Mouse (Mus musculus): ENCODE measurements around the gene Egflam.
A peak's percentile ranks its signal among the peaks of the same experiment; 100 is the strongest.

The Egflam gene

DNA sequence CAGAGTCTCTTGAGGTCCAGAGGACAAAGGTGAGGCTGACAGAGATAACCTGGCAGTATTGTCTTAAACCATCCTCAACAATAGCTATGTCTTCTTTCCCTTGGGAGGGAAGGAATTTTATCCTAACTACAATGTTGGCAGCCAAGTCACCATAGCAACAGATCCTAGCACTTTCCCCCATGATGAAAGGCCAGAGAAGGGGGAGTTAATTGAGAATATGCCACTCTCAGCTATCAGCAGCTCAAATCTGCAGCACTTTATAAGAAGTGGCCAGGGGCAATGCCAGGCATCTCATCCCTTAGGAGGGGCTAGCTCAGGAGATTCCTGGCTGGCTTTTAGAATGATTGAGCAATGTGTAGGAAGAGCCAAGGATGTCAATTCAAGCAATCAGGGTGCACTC, 105.3 kb downstream of the Egflam start:
- DNase-seq (ENCODE audit: low spot score), result no peak

DNA sequence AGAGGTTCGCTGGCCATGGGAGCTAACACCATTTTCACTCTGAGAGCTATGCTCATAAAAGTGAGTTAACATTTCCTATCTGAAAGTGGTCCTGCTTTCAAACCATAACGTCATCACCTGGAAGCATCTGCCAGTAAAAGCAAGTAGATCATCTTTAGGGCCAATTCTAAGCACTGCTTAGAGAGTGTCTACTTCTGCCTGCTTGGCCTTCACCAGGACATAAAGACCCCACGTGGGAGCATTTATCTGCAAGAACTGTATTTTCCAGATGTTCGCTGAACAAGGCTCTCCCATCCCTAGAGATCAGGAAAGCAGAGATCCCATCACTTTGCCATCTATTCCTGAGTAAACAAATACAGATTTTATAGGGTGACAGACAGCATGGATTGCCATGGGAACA, 108.2 kb downstream of the Egflam start:
- DNase-seq (ENCODE audit: low spot score), result no peak

DNA sequence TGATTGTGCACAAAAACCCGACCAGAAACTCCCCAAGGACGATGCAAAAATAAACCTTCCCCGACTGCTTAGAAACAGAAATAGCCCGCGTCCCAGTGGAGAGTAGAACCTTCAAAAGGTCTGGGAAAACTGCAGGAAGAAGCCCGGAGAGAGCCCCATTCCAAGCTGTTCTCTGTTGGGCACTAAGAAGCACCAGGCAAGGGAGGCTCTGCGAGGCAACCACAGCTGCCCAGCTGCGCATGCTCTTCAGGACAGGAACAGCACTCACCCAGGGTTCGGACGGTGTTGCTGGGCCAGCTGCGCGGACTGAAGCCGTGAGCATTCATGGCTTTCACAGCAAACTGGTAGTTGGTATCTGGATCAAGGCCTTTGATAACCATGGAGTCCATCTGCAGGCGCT, 108.7 kb downstream of the Egflam start:
- DNase-seq (ENCODE audit: low spot score), result no peak

DNA sequence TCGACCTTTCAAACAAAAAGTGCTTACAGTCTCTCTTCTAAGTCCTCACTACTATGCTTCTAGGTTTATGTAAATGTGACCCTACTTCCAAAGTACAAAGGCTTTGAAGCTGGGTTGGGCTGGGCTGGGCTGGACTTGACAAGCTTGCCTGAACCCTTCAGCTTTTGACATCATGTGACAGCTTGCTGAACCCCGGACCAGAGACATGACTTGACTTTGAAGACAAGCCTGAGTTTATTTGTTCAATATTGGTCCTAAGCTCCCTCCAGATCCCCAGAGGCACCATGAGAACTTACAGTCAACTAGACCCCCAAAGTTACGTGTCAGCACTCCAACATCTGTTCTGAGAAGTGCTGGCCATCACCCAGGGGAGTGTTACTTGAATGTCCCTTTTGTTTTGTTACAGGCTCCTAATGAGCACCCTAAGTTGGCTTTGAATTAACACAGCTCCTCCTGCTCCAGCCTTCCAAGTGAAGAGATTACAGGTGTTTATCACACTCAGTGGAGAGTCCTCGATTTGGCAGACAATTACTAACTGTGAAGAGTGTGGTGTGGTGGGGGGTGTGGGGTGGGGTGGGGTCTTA, 109.3 kb downstream of the Egflam start:
- no peak for DNase-seq (ENCODE audit: low spot score)

DNA sequence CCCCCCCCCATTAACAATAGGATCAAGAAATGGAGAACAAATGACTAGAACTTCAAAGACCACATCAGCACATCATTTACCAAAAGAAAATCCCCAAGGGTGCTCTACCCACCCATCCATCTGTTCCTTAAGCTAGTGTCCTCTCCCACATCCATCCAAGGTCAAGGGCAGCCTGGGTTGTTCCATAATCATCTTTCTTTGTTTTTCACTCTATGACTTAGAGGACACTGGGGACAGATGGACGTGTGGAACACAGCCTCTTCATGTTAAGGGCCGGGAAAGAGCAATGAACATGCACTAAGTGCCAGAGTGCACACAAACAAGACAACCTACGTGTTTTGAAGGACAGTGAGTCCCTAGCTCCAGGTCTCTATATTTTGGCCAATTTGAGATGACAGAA, 110.3 kb downstream of the Egflam start:
- DNase-seq (ENCODE audit: low spot score), result no peak

DNA sequence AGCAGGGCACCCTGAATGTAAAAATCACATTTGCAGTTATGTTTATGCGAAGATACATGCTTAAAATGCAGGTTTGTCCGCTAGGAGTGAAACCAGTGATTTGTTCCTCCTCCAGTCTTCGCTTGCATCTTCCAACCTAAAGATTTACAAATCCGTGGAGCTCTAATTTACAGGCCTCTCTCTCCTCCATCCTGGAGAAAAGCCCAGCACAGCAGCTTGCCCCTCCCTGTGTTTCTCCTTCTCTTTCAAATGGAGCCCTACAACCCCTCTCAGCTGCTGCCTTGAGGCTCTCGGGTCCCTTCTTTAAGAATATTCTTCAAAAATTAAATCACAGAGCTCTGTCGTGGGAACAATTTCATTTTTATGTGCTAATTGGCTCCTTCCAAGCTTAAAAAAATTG, 116.6 kb downstream of the Egflam start:
- no peak for DNase-seq (ENCODE audit: low spot score)

DNA sequence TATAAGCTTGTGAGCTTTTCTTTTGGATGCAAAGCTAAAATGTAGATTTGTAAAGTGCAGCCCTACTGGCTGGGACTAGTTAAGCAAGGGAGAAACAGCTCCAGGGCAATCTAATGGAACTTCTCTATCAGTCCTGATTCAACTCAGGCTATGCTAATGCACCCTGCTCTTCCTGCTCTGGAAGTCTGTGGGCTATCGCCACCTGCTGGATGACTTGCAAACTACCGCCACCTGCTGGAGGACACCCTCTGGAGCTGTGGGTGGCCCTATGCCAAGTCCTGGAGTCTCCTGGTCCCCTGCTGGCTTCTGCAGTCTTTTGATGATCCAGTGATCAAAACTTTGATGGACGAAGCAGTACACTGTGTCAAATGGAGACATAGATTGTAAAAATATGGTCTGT, 134.4 kb downstream of the Egflam start:
- DNase-seq (ENCODE audit: low spot score), result peak; percentile 69

DNA sequence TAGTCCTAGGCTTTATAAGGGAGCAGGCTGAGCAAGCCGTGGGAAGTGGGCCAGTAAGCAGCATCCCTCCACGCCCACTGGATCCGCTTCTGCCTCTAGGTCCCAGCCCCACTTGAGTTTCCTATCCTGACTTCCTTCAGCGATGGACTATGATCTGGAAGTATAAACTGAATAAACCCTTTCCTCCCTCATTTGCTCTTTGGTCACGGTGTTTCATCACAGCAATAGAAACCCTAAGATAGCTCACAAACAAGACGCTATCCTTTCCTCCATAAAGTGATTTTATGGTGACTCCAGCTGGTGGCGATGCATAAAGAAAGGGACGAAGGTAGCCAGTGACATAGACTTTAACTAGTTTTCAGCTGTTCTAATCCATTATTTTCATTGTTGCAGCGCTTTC, 134.9 kb downstream of the Egflam start:
- no peak for DNase-seq (ENCODE audit: low spot score)

DNA sequence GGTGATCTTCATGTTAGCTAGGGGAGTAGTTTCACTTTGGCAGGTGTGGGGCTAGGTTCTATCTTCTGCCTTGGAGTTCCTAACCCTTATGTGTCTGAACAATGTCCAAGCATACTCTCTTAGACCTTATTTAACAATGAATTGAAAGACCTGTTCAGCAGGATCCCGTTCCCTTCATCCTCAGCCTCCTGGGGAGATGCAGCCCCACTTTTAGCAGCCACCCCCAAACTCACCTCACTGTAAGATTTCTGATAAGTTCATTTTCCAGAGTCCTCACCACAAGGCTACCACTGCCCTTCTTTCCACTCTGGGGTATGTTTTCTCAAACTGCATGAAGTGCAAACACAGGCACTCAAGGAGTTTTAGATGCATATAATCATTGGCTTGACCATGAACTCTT, 136.8 kb downstream of the Egflam start:
- no peak for DNase-seq (ENCODE audit: low spot score)

DNA sequence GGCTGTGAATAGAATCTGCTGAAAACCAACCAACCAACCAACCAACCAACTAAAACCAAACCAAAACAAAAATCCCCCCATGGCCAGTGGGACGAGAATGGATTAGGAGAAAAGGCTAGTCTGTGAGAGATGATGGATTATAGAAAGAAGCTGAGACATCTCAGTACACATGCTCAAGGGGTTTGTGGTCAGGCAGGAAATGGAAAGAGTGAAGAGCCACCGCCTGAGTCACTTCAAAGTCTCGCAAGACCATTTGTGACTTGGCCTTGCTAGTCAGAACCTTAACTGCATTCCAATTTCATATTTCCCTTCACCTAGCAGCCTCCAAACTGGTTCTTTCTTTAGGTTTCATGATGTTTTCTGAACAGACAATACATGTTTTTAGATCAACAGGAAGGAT, 141.6 kb downstream of the Egflam start:
- DNase-seq (ENCODE audit: low spot score), result no peak

DNA sequence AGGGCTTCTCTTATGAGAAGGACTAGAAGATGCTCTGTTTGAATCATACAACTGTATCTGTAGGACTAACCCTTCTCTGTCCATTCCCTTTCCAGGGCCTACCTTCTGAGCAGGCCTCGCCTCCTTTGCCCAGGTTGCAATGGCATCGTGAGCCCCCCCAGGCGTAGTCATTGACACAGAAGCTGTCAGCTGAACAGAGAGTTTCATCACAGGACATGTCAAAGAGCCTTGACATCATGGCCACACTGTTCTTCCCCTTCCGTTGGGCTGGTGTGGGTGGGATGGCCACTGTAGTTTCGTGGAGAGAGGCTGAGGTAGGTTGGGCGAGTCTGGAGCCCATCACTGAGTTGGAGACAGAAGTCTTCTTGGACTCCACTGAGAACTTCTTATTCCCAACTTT, 144.9 kb downstream of the Egflam start:
- no peak for DNase-seq (ENCODE audit: low spot score)

DNA sequence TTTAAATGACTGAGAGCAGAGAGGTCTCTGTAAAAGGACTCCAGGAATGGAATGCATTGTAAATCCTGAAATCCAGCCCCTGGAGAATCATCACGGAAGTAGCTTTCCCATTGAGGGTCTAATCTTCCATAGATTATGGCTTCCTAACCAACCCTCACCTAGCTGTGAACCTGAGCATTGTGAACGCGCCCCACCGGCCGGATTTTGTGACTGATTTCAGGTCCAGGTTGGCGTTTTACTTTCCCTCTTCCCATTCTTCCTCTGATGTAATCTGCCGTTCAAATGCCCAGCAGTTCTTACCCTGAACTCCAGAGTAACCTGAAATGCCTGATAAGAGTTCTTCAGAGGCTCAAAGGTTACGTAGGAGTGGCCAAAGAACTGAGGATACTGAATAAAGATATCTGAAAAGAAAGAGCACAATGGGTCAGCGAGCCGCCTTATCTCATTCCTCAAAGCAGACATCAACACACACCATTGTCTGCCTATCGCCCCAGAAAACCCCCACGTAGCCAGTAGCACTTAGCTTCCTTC, 146.0 kb downstream of the Egflam start:
- DNase-seq (ENCODE audit: low spot score), result no peak

DNA sequence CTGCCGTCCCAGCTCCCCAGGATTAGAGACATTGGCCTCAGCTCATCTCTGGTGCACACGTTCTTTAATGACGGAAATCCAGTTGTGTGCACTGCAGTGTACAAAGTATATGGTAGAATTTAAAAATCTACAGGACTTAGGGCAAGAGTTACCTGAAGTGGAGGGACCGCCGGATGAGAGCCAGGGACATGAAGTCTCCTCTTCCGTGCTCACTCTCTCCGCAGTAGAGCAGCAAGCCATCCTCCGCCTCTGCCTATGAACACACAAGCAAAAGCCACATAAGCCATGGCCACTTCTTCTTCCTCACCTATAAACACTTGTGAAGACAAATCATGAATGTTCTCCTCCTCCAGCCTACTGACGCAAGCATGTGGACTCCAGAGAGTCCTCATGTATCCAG, 147.2 kb downstream of the Egflam start:
- no peak for DNase-seq (ENCODE audit: low spot score)

DNA sequence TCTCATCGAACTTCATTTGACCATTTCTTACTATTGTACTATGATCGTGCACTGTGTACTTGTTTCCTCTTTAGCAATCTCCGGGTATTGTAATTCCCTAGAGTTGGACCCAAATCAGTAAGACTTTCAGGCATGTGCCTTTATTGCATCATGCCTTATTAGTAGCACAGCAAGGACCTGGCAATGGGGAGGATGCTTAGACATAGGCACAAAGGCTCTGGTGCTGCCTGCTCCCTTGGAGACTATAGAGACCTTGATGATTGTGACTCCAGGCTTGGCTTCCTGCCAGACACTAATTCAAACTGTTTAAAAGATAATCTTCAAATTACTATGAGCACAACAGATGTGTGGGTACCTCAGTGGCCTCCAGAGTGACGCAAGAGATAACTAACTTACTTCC, 149.0 kb downstream of the Egflam start:
- no peak for DNase-seq (ENCODE audit: low spot score)

DNA sequence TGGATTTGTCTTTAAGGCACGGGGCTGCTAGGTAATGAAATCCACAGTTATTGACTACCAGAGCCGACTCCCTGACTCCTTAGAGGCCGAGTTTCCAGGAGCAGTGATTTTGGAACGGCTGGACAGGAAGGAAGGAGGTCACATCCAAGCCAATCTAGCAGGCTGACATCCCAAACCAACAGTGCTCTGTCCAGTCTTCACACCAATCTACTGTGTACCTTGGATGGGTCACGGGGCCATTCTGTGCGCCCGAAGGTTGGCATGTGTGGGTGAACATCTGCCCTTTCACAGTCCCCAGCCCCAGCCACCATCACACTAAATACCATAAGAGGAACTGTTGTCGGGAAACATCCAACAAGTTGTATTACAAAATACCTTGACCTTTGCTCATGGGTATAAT, 150.9 kb downstream of the Egflam start:
- no peak for DNase-seq (ENCODE audit: low spot score)

DNA sequence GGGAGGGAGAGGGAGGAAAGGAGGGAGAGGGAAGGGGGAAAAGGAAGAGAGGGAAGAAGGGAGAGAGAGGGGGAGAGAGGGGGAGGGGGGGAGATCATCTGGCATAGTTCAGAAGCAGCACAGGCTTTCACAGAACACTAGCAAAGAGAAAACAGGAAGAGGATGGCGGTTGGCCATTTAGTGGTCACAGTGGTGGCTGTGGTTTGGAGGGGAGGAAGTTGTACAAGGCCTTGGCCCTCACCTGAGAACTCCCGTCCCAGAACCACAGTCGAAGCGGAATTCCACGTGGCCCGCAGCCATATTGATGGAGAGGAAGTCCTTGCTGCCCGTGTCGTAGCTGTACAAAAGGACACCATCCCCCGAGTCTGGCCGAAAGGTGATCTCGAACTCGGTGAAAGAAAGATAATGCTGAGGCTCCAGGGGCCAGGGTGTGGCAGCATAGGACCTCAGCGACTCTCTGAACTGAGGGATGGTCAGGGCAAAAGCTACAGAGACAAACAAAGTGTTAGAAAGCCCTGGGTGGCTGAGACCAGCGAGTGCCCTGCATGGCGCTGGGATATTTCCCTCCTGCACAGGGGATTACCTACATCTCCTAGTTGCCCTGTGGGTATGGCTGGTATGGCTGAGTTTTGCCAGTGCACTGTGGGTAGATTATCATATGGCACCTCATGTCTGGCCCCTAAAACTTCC, 155.9 kb downstream of the Egflam start:
- no peak for DNase-seq (ENCODE audit: low spot score)

DNA sequence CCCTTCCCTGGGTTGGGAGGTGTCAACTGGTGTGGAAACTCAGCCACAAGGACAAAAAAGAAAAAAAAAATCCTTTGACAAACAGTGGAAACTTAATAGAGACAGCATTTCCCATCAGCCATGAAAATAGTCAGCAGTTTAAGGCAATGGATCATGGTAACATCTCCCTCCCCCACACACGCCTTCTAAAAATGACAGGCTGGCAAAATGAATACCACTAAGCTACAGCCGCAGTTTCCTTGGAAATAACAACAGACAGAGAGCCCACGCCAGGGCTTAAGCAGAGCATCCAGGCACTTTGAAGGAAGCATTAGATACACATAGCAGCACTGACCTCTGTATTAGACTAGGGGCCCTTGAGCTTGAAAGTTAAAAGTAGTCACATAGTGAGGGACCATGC, 157.2 kb downstream of the Egflam start:
- DNase-seq (ENCODE audit: low spot score), result no peak

DNA sequence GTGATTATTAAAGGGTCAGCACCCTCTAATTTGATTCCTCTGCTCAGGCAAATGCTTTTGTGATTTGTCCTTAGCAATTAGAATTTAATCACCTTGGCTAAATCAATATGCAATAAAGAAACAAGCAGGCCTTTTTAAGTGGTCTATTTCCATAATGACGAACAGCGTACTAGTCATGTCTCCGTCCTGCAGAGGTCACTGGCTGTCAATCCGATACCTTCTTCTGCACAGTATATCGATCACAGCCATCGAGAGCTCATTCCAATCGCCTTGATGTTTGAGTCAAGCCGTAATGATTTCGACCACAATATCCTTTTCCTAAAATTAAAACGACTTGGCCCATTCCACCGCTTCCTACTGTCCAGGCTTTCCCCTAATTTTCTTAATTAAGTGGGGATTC, 158.3 kb downstream of the Egflam start:
- no peak for DNase-seq (ENCODE audit: low spot score)

DNA sequence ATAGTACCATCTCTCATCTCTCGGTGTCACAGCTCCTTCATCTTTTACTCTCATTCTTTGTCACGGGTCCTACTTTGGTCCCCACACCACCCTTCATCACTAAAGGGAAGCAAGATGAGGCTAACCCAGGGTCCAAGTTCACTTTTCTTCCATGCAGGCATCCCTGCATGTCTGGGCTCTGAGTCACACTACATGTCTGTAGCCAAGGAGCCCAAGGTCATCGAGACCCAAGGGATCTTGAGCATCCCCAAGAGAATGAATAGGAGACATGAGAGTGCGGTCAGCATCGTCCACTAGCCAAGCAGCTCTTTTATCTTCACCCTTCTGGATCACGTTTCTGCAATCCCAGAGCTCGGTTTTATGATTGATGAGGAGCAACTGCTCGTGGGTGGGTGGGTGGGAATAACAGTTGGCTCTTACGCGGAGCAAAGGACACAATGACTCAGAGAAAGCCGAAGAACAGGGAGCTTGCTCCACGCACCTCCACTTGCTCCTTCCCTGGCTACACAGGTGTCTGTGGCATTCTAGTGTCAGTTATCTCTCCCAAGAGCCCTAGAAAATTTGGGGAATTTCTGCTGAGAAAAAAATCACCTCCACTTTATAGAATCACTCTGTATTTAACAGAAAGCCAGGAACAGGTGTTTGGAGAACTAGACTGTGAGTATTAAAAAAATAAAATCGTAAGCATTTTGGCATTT, 164.7 kb downstream of the Egflam start:
- no peak for DNase-seq (ENCODE audit: low spot score)

DNA sequence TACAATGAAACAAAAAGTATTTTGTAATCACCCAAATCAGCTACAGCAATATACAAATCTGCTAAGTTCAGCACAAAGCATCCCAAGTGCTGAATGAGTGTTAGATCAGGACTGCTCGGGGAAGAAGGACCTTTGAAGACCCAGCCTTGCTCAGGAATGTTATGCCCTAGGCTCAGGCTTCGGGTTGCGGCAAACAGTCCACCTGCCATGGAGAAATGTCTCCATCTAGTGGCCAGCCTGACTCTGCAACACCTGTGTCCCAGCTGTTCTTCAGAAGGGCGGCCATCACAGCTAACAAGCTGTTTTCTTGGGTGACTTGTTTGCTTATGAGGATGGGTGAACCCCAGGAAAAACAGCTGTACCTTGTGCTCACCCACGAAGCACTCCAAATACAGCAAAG, 172.0 kb downstream of the Egflam start:
- peak; percentile 71 for DNase-seq (ENCODE audit: low spot score)

DNA sequence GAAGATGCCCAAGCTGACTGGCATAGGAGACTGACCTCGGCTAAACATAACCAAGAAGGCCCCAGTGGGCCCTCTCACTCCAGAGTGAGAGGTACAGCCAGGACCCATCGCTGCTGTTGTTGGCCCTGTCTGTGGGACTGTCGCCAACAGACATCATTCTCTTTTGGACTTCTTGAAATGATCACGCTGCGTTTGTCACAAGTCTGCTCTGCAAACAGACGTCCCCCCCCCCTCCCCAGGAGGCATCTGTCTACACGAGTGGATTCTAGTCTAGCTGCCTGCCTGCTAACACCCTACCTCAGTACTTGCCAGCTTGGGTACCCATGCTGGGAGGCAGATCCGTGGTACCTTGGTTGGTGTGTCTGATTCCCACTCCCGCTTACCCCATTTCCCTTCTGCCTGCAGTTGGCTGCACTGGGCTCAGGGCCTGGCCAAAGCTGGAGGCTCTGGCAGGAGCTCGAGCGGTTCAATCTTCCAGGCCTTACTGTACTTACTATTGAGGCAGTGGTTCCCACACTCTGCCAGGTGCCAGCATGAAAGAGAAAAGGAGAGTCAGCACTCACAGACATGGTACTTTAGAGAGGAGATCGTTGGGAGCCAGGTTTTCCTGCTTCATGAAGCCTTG, 173.9 kb downstream of the Egflam start:
- no peak for DNase-seq (ENCODE audit: low spot score)

DNA sequence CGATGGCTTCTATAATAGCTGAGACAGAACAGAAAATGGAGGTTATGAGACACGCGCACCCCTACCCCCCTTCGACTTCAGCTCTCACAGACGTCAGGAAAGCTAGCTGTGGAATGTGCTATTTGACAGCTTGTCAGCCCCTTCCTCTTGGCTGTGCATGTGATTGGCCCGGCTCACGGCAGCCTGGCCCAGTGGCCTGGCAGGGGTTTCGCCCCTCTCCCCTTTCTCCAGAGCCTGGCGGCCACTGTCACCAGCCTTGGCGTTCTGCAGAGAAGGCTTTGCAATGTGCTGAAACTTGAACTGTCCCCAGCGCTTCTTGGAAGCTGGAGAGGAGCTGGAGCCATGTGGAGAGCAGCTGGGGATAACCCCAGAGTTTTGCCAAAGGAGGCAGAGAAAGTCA, 175.4 kb downstream of the Egflam start:
- no peak for DNase-seq (ENCODE audit: low spot score)

DNA sequence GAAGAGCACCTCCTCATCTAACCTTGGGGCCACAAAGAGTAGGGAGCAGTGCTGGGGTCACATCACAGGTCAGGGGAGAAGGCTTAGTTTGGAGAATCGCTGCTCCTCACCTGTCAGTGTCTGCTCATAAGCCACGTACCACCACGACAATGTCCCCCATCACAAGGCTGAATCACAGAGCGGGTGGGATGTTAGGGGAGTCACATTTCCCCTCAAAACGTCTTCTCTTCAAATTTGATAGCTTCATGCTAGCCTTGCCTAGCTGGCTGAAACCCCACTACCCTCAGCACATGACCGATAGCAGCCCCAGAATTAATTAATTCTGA, 181.0 kb downstream of the Egflam start:
- DNase-seq (ENCODE audit: low spot score), result no peak

Measured in ovary, postnatal 14 days (tissue).